9 mouse cellular contexts compared by ENCODE assay signal in genomic region chr12:109975176-109975972, GRCm38 (mm10).
A peak's percentile ranks its signal among the peaks of the same experiment; 100 is the strongest.
DNase-seq lines count a peak whose midpoint lies in the region; ATAC-seq and TF ChIP-seq lines count a peak whose summit lies in the region.
"Had no signal": no experiment of that assay in that cellular context is flagged by ENCODE, and none has a peak within 500 bp of the region (broad histone marks: within the 10 kb centered on the region; RNA-seq: fewer than 3 reads in every experiment).

No protein-coding gene starts in this region.

- no peak overlapping the region for H3K4me3 ChIP-seq in forebrain, embryonic 15.5 days
- H3K4me3 ChIP-seq in left cerebral cortex, adult 2 months, result no peak overlapping the region
- H3K4me3 ChIP-seq in heart, embryonic 11.5 days (ENCODE audit: low read depth, low read length), result no peak overlapping the region
- H3K4me3 ChIP-seq in kidney, adult 2 months (ENCODE audit: insufficient read depth, low read depth, low read length), result no peak overlapping the region

- H3K27me3 ChIP-seq in forebrain, embryonic 15.5 days, result no peaks in the 10 kb centered on the region
- no peaks in the 10 kb centered on the region for H3K27me3 ChIP-seq in heart, embryonic 11.5 days (ENCODE audit: control insufficient read depth, insufficient read depth, low read length)
- no peaks in the 10 kb centered on the region for H3K27me3 ChIP-seq in kidney, adult 2 months (replicated peaks; ENCODE audit: control insufficient read depth, insufficient read depth, low read length)

- TF ChIP-seq POLR2A in kidney, adult 2 months (IDR thresholded peaks at IDR 0.05; ENCODE audit: low read depth, low read length), result no peak

- DNase-seq in Muller cell, postnatal 12 days (ENCODE audit: inconsistent ontology term), result peak; percentile 5
- DNase-seq in brain, adult 2 months (ENCODE audit: low read depth, low spot score), result peak; percentile 88
- DNase-seq in left cerebral cortex, adult 2 months (ENCODE audit: extremely low spot score in 1 of 2, low spot score in 2 of 2), result peak in 1 of 2 experiments; percentile 77
- no peak for DNase-seq in urinary bladder, postnatal 4 days (ENCODE audit: low spot score in 2 of 2)
- DNase-seq in kidney, adult 2 months, result no peak
- DNase-seq: gastrocnemius, postnatal 36 days; lung, adult 18-20 months had no signal

- WGBS in forebrain, embryonic 15.5 days, result 66% methylated on average over 17 of the region's 17 CpGs
- WGBS in heart, embryonic 11.5 days (ENCODE audit: insufficient replicate concordance), result 84% methylated on average over 17 of the region's 17 CpGs
- 91% methylated on average over 17 of the region's 17 CpGs for WGBS in kidney, adult 2 months

- H3K27ac ChIP-seq in forebrain, embryonic 15.5 days (replicated peaks), result 0 out of 2 replicates have a peak overlapping the region, but pooled peaks have one; percentile 15
- peak overlapping the region; percentile 44; the same call in 1 of the 2 replicates for H3K27ac ChIP-seq in left cerebral cortex, adult 2 months
- no peak overlapping the region for H3K27ac ChIP-seq in heart, embryonic 11.5 days (ENCODE audit: low read depth, low read length)
- H3K27ac ChIP-seq in kidney, adult 2 months (ENCODE audit: insufficient read depth, low read depth, low read length), result no peak overlapping the region

- peaks cover 8% of the 10 kb centered on the region; the same call in 1 of the 2 replicates for H3K4me1 ChIP-seq in forebrain, embryonic 15.5 days
- no peaks in the 10 kb centered on the region for H3K4me1 ChIP-seq in heart, embryonic 11.5 days (ENCODE audit: control insufficient read depth, insufficient read depth, low read length)
- no peaks in the 10 kb centered on the region for H3K4me1 ChIP-seq in kidney, adult 2 months (ENCODE audit: control insufficient read depth, insufficient read depth, low read length)

- peak; percentile 61; the same call in 1 of the 2 replicates for ATAC-seq in forebrain, embryonic 15.5 days (replicated peaks)
- ATAC-seq in heart, embryonic 11.5 days (replicated peaks; ENCODE audit: insufficient number of reproducible peaks, low FRiP score, low TSS enrichment), result no peak

- no peak for TF ChIP-seq CTCF in left cerebral cortex, adult 2 months (IDR thresholded peaks at IDR 0.05)
- no peak for TF ChIP-seq CTCF in kidney, adult 2 months (conservative IDR thresholded peaks at IDR 0.05; ENCODE audit: insufficient read depth, insufficient read length, low read depth, low read length)

- H3K9me3 ChIP-seq in forebrain, embryonic 15.5 days, result no peaks in the 10 kb centered on the region
- no peaks in the 10 kb centered on the region for H3K9me3 ChIP-seq in heart, embryonic 11.5 days (replicated peaks; ENCODE audit: control insufficient read depth, low read length)

- H3K4me2 ChIP-seq in forebrain, embryonic 15.5 days (replicated peaks), result no peak overlapping the region
- H3K4me2 ChIP-seq in heart, embryonic 11.5 days, result no peak overlapping the region

- intact Hi-C loops in left cerebral cortex, adult 2 months (cut with DNase I), result loop anchor here (2.0 kb wide), 1 partner anchor 73 kb away; no protein-coding TSS in a partner anchor

- no peak overlapping the region for H3K9ac ChIP-seq in forebrain, embryonic 15.5 days (replicated peaks)
- H3K9ac ChIP-seq in heart, embryonic 11.5 days (ENCODE audit: low read depth, low read length), result no peak overlapping the region

- H3K36me3 ChIP-seq in forebrain, embryonic 15.5 days, result no peaks in the 10 kb centered on the region
- no peaks in the 10 kb centered on the region for H3K36me3 ChIP-seq in heart, embryonic 11.5 days (ENCODE audit: control insufficient read depth, insufficient read depth, low read length)
- H3K36me3 ChIP-seq in kidney, adult 2 months (ENCODE audit: control insufficient read depth, insufficient read depth, low read length), result no peaks in the 10 kb centered on the region

Comparison
In these comparisons a context has a peak if more than half of its experiments do, and no peak if none do; other contexts are left out.
1. DNase-seq: peak in Muller cell, postnatal 12 days (single experiment) and brain, adult 2 months (single experiment); none in urinary bladder, postnatal 4 days (0 of 2) and kidney, adult 2 months (single experiment).
2. H3K27ac ChIP-seq: peak in forebrain, embryonic 15.5 days (single experiment) and left cerebral cortex, adult 2 months (single experiment); none in heart, embryonic 11.5 days (single experiment) and kidney, adult 2 months (single experiment).